Mouse (Mus musculus) CH12.LX (cell line): ENCODE measurements around the gene H2-T3. TPM values are rescaled to one million over a fixed set of nuclear protein-coding genes. Genes with fewer than 3 reads are reported as not detected.

Experiments used
- DNase-seq: peaks from one replicate; pipeline ENCODE4 v3.0.0-alpha.2; 2013; ENCODE audit errors: extremely low read depth
- H3K27ac ChIP-seq: 2 replicates; pipeline ENCODE4 v1.5.1; 2012; ENCODE audit warnings: low read depth, mild to moderate bottlenecking, control low read depth, moderate library complexity; ENCODE audit not compliant: insufficient read depth
- H3K27me3 ChIP-seq: replicated peaks from 2 replicates; pipeline ENCODE3; 2012; ENCODE audit warnings: inconsistent platforms
- H3K36me3 ChIP-seq, 2 experiments: replicated peaks in 1 of 2; 2 replicates each; pipeline versions ENCODE3 to v1.6.1; 2012; ENCODE audit warnings: inconsistent platforms in 1 of 2, low read length in 1 of 2, mild to moderate bottlenecking in 1 of 2, mixed read lengths in 1 of 2, moderate library complexity in 1 of 2; ENCODE audit not compliant: control insufficient read depth in 1 of 2, insufficient read depth in 1 of 2
- H3K4me1 ChIP-seq, 2 experiments: 2 replicates each; pipeline ENCODE4 v1.6.1; 2012; ENCODE audit warnings: inconsistent platforms in 1 of 2, moderate library complexity in 1 of 2; ENCODE audit not compliant: insufficient read depth in 2 of 2, control insufficient read depth in 1 of 2
- H3K4me2 ChIP-seq: 2 replicates; pipeline ENCODE4 v1.6.1; 2012; ENCODE audit warnings: low read depth, mild to moderate bottlenecking, control low read depth; ENCODE audit not compliant: poor library complexity, insufficient read depth, severe bottlenecking
- H3K4me3 ChIP-seq, 3 experiments: fragments of 150-350 bp in 1 of 3; sonication (generic) in 1 of 3; replicated peaks in 1 of 3; 2 replicates each; pipeline versions ENCODE3 to v1.5.1; 2011 to 2012; ENCODE audit warnings: low read depth in 2 of 3, low read length in 2 of 3, mild to moderate bottlenecking in 2 of 3, moderate library complexity in 2 of 3, control low read depth in 1 of 3, improper control_type of control experiment in 1 of 3, inconsistent platforms in 1 of 3, mixed read lengths in 1 of 3; ENCODE audit not compliant: poor library complexity in 1 of 3
- H3K79me2 ChIP-seq: replicated peaks from 2 replicates; pipeline ENCODE4 v1.6.1; 2012; ENCODE audit warnings: mild to moderate bottlenecking, moderate library complexity; ENCODE audit not compliant: control insufficient read depth, poor library complexity, insufficient read depth, severe bottlenecking; ENCODE audit errors: extremely low read depth
- H3K9ac ChIP-seq: 2 replicates; pipeline ENCODE4 v1.6.1; 2012; ENCODE audit warnings: low read depth, mild to moderate bottlenecking, control low read depth, moderate library complexity; ENCODE audit not compliant: insufficient read depth
- H3K9me3 ChIP-seq: replicated peaks from 2 replicates; pipeline ENCODE3; 2012; ENCODE audit warnings: low read length, inconsistent platforms, mixed read lengths
- BHLHE40 ChIP-seq: IDR thresholded peaks from 2 replicates; pipeline ENCODE4 v1.6.1; 2011; ENCODE audit warnings: mild to moderate bottlenecking, low read depth, low read length, improper control_type of control experiment
- CHD1 ChIP-seq: IDR thresholded peaks from 2 replicates; pipeline ENCODE4 v1.6.1; 2012; ENCODE audit warnings: low read depth, low read length, improper control_type of control experiment, inconsistent platforms
- CHD2 ChIP-seq: IDR thresholded peaks from 2 replicates; pipeline ENCODE4 v1.6.1; 2011; ENCODE audit warnings: low read length, improper control_type of control experiment
- ELF1 ChIP-seq: IDR thresholded peaks from 2 replicates; pipeline ENCODE4 v1.6.1; 2014; ENCODE audit warnings: low read depth, mild to moderate bottlenecking, inconsistent platforms, low read length, improper control_type of control experiment
- EP300 ChIP-seq: IDR thresholded peaks from 2 replicates; pipeline ENCODE4 v1.6.1; 2011; ENCODE audit warnings: low read length, improper control_type of control experiment
- ETS1 ChIP-seq: conservative IDR thresholded peaks from 2 replicates; pipeline ENCODE4 v1.6.1; 2012; ENCODE audit warnings: low read depth, mild to moderate bottlenecking, inconsistent platforms, low read length, improper control_type of control experiment, moderate library complexity
- JUN ChIP-seq: IDR thresholded peaks from 2 replicates; pipeline ENCODE4 v1.6.1; 2011; ENCODE audit warnings: low read depth, mild to moderate bottlenecking, low read length, improper control_type of control experiment, moderate library complexity; ENCODE audit not compliant: insufficient read depth
- KAT2A ChIP-seq: IDR thresholded peaks from 2 replicates; pipeline ENCODE4 v1.6.1; 2012; ENCODE audit warnings: low read length, improper control_type of control experiment, inconsistent platforms; ENCODE audit not compliant: insufficient replicate concordance
- MAFK ChIP-seq: IDR thresholded peaks from 2 replicates; pipeline ENCODE4 v1.6.1; 2011; ENCODE audit warnings: low read length, improper control_type of control experiment; ENCODE audit not compliant: insufficient replicate concordance
- NELFE ChIP-seq: IDR thresholded peaks from 2 replicates; pipeline ENCODE4 v1.6.1; 2011; ENCODE audit warnings: low read depth, low read length, improper control_type of control experiment
- SIN3A ChIP-seq: IDR thresholded peaks from 2 replicates; pipeline ENCODE4 v1.6.1; 2012; ENCODE audit warnings: low read length, improper control_type of control experiment, inconsistent platforms
- USF1 ChIP-seq: IDR thresholded peaks from 2 replicates; pipeline ENCODE4 v1.6.1; 2014; ENCODE audit warnings: low read depth, mild to moderate bottlenecking, inconsistent platforms, low read length, improper control_type of control experiment
- ZC3H11A ChIP-seq: IDR thresholded peaks from 2 replicates; pipeline ENCODE4 v1.6.1; 2012; ENCODE audit warnings: low read depth, mild to moderate bottlenecking, inconsistent platforms, low read length, improper control_type of control experiment
- dilution Hi-C: fragments of 300-500 bp; cut with MboI; formaldehyde crosslinking; loops from 2 replicates; pipeline ENCODE4 v1.14.3; 2020; ENCODE audit warnings: low sequenced_read_pairs; ENCODE audit not compliant: extremely low pct_unique_long_range_greater_than_20kb, extremely low pct_ligation_motif_present
- in situ Hi-C: fragments of 300-500 bp; cut with MboI; formaldehyde crosslinking; loops from 3 replicates; pipeline ENCODE4 v1.14.3; 2019; ENCODE audit warnings: low sequenced_read_pairs, low pct_ligation_motif_present, low pct_unique_long_range_greater_than_20kb, mixed read lengths
- polyA plus RNA-seq: library from polyadenylated mRNA; unstranded; fragments of >175 nt; gene quantifications from 2 replicates; pipeline ENCODE4 v1.2.1, GENCODE M21; 2012; ENCODE audit warnings: low read depth; ENCODE audit not compliant: insufficient read length
- total RNA-seq, 2 experiments: library from RNA; depleted of rRNA; stranded (reverse); fragments of 300-350 nt in 1 of 2; fragments of >200 nt in 1 of 2; gene quantifications; 2 replicates each; pipeline ENCODE4 v1.2.3; 2012 to 2014

Gene H2-T3
- total and polyA plus RNA-seq, 3 experiments: 1.3 TPM; not detected in 2

DNA sequence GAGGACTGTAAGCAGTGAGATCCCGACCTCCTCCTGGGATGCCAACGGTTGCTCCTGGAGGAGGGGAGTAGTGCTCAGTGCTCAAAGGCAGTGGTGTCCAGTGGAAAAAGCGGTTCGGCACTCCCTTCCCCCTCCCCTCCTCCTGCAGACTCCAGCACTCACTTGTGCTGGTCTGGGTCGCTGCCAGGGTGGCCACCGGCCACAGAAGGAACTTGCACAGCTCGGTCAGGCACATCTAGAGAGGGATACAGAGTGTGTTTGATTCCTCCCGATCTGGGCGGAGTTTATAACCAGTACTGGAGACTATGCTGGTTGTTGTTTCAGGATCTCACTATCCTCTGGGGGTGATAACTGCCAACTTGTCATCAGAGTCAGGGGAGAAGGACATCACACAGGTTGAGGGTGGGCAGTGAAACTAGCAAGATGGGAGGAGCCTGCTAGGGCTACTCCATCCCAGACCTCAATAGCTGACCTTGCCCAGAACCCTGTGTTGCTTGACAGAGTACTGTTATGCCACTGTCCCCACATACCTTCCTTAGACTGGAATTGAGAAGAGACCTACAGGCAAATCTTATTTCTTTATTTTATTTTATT lies 35.2 kb upstream of the H2-T3 start:
- H3K4me2 ChIP-seq: no peak overlapping the region
- dilution Hi-C loops: no loop called here

DNA sequence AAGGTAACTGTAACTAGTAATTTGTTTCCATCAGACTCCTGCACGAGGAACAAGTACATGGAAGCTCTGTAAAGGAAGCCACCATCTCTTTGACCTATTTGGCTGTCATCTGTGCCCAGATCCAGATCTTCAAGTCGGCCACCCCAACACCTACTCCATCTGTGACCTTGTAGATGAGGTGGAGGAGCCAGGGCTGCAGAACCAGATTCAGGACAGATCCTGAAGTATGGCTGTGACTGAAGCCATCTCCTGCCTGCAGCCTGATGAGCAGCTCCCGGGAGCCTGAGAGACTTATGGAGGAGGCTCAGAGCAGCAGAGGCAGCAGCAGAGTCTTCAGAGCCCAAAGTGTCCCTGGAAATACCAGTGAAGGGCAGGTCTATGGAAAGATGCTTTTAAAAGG lies 34.4 kb upstream of the H2-T3 start:
- dilution Hi-C loops: no loop called here
- H3K9me3 ChIP-seq: no peaks in the 10 kb centered on the region

More for the DNA sequence above, 35.2 kb upstream of the H2-T3 start:
- H3K4me3 ChIP-seq: no peak overlapping the region
- in situ Hi-C loops: no loop called here
- no peaks in the 10 kb centered on the region for H3K9me3 ChIP-seq
- no peak overlapping the region for H3K9ac ChIP-seq
- H3K79me2 ChIP-seq: no peaks in the 10 kb centered on the region
- no peak for DNase-seq
- no peak overlapping the region for H3K27ac ChIP-seq
- peaks cover 18% of the 10 kb centered on the region for H3K27me3 ChIP-seq
- no peaks in the 10 kb centered on the region for H3K4me1 ChIP-seq
- H3K36me3 ChIP-seq: no peaks in the 10 kb centered on the region
- TF ChIP-seq BHLHE40: no peak
- no peak for TF ChIP-seq NELFE
- no peak for TF ChIP-seq SIN3A
- TF ChIP-seq USF1: no peak
- TF ChIP-seq ELF1: no peak
- TF ChIP-seq, all 38 proteins: peak for 0

DNA sequence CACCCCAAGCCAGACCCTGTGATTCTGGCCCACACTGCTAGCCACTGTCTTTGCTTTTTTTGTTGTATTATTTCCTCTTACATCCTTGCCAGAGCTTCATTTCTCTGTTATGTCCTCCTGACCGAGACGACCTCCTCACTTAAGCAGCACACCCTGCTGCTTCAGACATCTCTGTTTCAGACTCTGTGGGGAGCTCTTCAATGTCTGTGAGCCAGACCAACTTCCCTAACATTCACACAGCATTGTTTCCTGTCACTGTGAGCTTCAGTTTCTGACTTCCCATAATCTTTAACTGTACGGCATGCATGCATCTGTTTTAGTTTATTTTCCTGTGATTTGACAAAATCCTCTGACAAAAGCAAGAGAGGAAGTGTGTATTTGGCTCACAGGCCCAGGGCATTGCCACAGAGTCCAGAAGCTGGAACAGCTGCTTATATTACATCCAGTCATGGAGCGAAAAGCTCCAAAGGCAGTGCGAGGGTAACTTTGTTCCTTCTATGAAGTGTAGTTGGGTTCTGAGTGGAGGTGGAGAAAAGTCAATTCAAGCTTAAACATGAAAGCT lies 28.6 kb upstream of the H2-T3 start:
- no peak for DNase-seq
- Histone ChIP-seq H3K36me3 (no peaks in the 10 kb centered on the region), H3K4me1 (no peaks in the 10 kb centered on the region), H3K4me3 (no peak overlapping the region), H3K9ac (no peak overlapping the region), H3K4me2 (no peak overlapping the region), H3K79me2 (no peaks in the 10 kb centered on the region), H3K27me3 (peaks cover 72% of the 10 kb centered on the region), H3K27ac (no peak overlapping the region), H3K9me3 (no peaks in the 10 kb centered on the region)
- TF ChIP-seq CHD1 (no peak), MAFK (no peak), EP300 (no peak), JUN (no peak)
- in situ Hi-C loops: no loop called here
- dilution Hi-C loops: no loop called here

More for the DNA sequence above, 34.4 kb upstream of the H2-T3 start:
- Histone ChIP-seq H3K27ac (no peak overlapping the region), H3K36me3 (no peaks in the 10 kb centered on the region), H3K27me3 (peaks cover 25% of the 10 kb centered on the region), H3K4me1 (no peaks in the 10 kb centered on the region), H3K4me2 (no peak overlapping the region), H3K9ac (no peak overlapping the region), H3K4me3 (no peak overlapping the region), H3K79me2 (no peaks in the 10 kb centered on the region)
- no peak for TF ChIP-seq ETS1
- no peak for TF ChIP-seq CHD2
- TF ChIP-seq ZC3H11A: no peak
- TF ChIP-seq KAT2A: no peak
- in situ Hi-C loops: no loop called here
- no peak for DNase-seq
